Mouse (Mus musculus): ENCODE results near the gene Gad2. TPM values are rescaled to one million over a fixed set of nuclear protein-coding genes. Genes with fewer than 3 reads are reported as not detected.

The Gad2 gene
- polyA plus RNA-seq, 2 experiments, result not detected

- peak; percentile 17 to 42 (median 17) for DNase-seq (ENCODE audit: low read depth in 3 of 3, low spot score in 3 of 3)
Observed at GRCm38 (mm10) chr2:22721522-22722470, 99.8 kb downstream of the Gad2 start.

GRCm38 (mm10) chr2:22723927-22724534, 102.0 kb downstream of the Gad2 start:
- Histone ChIP-seq H3K27me3 (ENCODE audit: control insufficient read depth, insufficient read depth, low read length) (no peaks in the 10 kb centered on the region), H3K4me2 (ENCODE audit: low read depth) (no peak overlapping the region), H3K9me3 (ENCODE audit: control insufficient read depth, low read length) (no peaks in the 10 kb centered on the region), H3K36me3 (replicated peaks; ENCODE audit: control insufficient read depth, insufficient read depth, low read depth) (no peaks in the 10 kb centered on the region), H3K4me3 (ENCODE audit: insufficient read depth in 1 of 2, low read depth in 2 of 2, low read length in 2 of 2) (no peak overlapping the region), H3K27ac (no peak overlapping the region), H3K4me1 (replicated peaks; ENCODE audit: control insufficient read depth in 2 of 2, insufficient read depth in 2 of 2, low read length in 1 of 2) (no peaks in the 10 kb centered on the region), H3K9ac (replicated peaks) (no peak overlapping the region)
- ATAC-seq (ENCODE audit: insufficient read depth) (no peak), DNase-seq (ENCODE audit: low read depth in 3 of 3, low spot score in 3 of 3) (no peak)
- WGBS (ENCODE audit: insufficient replicate concordance), result 38% methylated on average over 3 of the region's 3 CpGs
- TF ChIP-seq EP300 (IDR thresholded peaks at IDR 0.05; ENCODE audit: low read depth) (no peak), CTCF (IDR thresholded peaks at IDR 0.05; ENCODE audit: low read depth) (no peak)

More at GRCm38 (mm10) chr2:22721522-22722470, 99.8 kb downstream of the Gad2 start:
- no peak for TF ChIP-seq EP300 (IDR thresholded peaks at IDR 0.05; ENCODE audit: low read depth)
- TF ChIP-seq CTCF (IDR thresholded peaks at IDR 0.05; ENCODE audit: low read depth), result peak; percentile 69
- H3K9ac ChIP-seq (replicated peaks), result no peak overlapping the region
- no peak overlapping the region for H3K27ac ChIP-seq
- no peaks in the 10 kb centered on the region for H3K27me3 ChIP-seq (ENCODE audit: control insufficient read depth, insufficient read depth, low read length)
- H3K9me3 ChIP-seq (ENCODE audit: control insufficient read depth, low read length), result no peaks in the 10 kb centered on the region
- no peaks in the 10 kb centered on the region for H3K36me3 ChIP-seq (replicated peaks; ENCODE audit: control insufficient read depth, insufficient read depth, low read depth)
- 0 out of 2 replicates have a peak, but pooled peaks have one; percentile 35 for ATAC-seq (ENCODE audit: insufficient read depth)
- 14% methylated on average over 8 of the region's 8 CpGs for WGBS (ENCODE audit: insufficient replicate concordance)
- no peak overlapping the region for H3K4me2 ChIP-seq (ENCODE audit: low read depth)
- no peak overlapping the region for H3K4me3 ChIP-seq (ENCODE audit: insufficient read depth in 1 of 2, low read depth in 2 of 2, low read length in 2 of 2)
- H3K4me1 ChIP-seq (replicated peaks; ENCODE audit: control insufficient read depth in 2 of 2, insufficient read depth in 2 of 2, low read length in 1 of 2), result no peaks in the 10 kb centered on the region

GRCm38 (mm10) chr2:22727113-22727512, 105.1 kb downstream of the Gad2 start:
- Histone ChIP-seq H3K27ac (no peak overlapping the region), H3K9me3 (ENCODE audit: control insufficient read depth, low read length) (no peaks in the 10 kb centered on the region), H3K9ac (replicated peaks) (no peak overlapping the region), H3K4me2 (ENCODE audit: low read depth) (no peak overlapping the region), H3K36me3 (replicated peaks; ENCODE audit: control insufficient read depth, insufficient read depth, low read depth) (no peaks in the 10 kb centered on the region), H3K4me1 (replicated peaks; ENCODE audit: control insufficient read depth in 2 of 2, insufficient read depth in 2 of 2, low read length in 1 of 2) (no peaks in the 10 kb centered on the region), H3K27me3 (ENCODE audit: control insufficient read depth, insufficient read depth, low read length) (no peaks in the 10 kb centered on the region), H3K4me3 (ENCODE audit: insufficient read depth in 1 of 2, low read depth in 2 of 2, low read length in 2 of 2) (no peak overlapping the region)
- no peak for TF ChIP-seq EP300 (IDR thresholded peaks at IDR 0.05; ENCODE audit: low read depth)
- TF ChIP-seq CTCF (IDR thresholded peaks at IDR 0.05; ENCODE audit: low read depth), result no peak
- DNase-seq (ENCODE audit: low read depth in 3 of 3, low spot score in 3 of 3) (no peak), ATAC-seq (ENCODE audit: insufficient read depth) (no peak)
- WGBS (ENCODE audit: insufficient replicate concordance), result 50% methylated on average over 1 of the region's 1 CpGs

GRCm38 (mm10) chr2:22736134-22736533, 114.1 kb downstream of the Gad2 start:
- no peak for ATAC-seq (ENCODE audit: insufficient read depth)
- 33% methylated on average over 2 of the region's 2 CpGs for WGBS (ENCODE audit: insufficient replicate concordance)

GRCm38 (mm10) chr2:22739369-22739768, 117.4 kb downstream of the Gad2 start:
- WGBS (ENCODE audit: insufficient replicate concordance), result 46% methylated on average over 1 of the region's 1 CpGs
- H3K9me3 ChIP-seq (ENCODE audit: control insufficient read depth, low read length), result no peaks in the 10 kb centered on the region
- ATAC-seq (ENCODE audit: insufficient read depth) (no peak), DNase-seq (ENCODE audit: low read depth in 3 of 3, low spot score in 3 of 3) (peak in 1 of 3 experiments; percentile 42)
- no peaks in the 10 kb centered on the region for H3K36me3 ChIP-seq (replicated peaks; ENCODE audit: control insufficient read depth, insufficient read depth, low read depth)
- H3K27ac ChIP-seq, result no peak overlapping the region
- no peaks in the 10 kb centered on the region for H3K27me3 ChIP-seq (ENCODE audit: control insufficient read depth, insufficient read depth, low read length)
- no peaks in the 10 kb centered on the region for H3K4me1 ChIP-seq (replicated peaks; ENCODE audit: control insufficient read depth in 2 of 2, insufficient read depth in 2 of 2, low read length in 1 of 2)
- H3K4me2 ChIP-seq (ENCODE audit: low read depth), result no peak overlapping the region
- no peak overlapping the region for H3K9ac ChIP-seq (replicated peaks)
- no peak overlapping the region for H3K4me3 ChIP-seq (ENCODE audit: insufficient read depth in 1 of 2, low read depth in 2 of 2, low read length in 2 of 2)
- TF ChIP-seq CTCF (IDR thresholded peaks at IDR 0.05; ENCODE audit: low read depth) (no peak), EP300 (IDR thresholded peaks at IDR 0.05; ENCODE audit: low read depth) (no peak)

More at GRCm38 (mm10) chr2:22736134-22736533, 114.1 kb downstream of the Gad2 start:
- Histone ChIP-seq H3K4me2 (ENCODE audit: low read depth) (no peak overlapping the region), H3K27ac (no peak overlapping the region), H3K36me3 (replicated peaks; ENCODE audit: control insufficient read depth, insufficient read depth, low read depth) (no peaks in the 10 kb centered on the region), H3K27me3 (ENCODE audit: control insufficient read depth, insufficient read depth, low read length) (no peaks in the 10 kb centered on the region), H3K4me1 (replicated peaks; ENCODE audit: control insufficient read depth in 2 of 2, insufficient read depth in 2 of 2, low read length in 1 of 2) (no peaks in the 10 kb centered on the region), H3K4me3 (ENCODE audit: insufficient read depth in 1 of 2, low read depth in 2 of 2, low read length in 2 of 2) (no peak overlapping the region), H3K9me3 (ENCODE audit: control insufficient read depth, low read length) (no peaks in the 10 kb centered on the region), H3K9ac (replicated peaks) (no peak overlapping the region)
- DNase-seq (ENCODE audit: low read depth in 3 of 3, low spot score in 3 of 3), result no peak
- TF ChIP-seq EP300 (IDR thresholded peaks at IDR 0.05; ENCODE audit: low read depth), result no peak
- TF ChIP-seq CTCF (IDR thresholded peaks at IDR 0.05; ENCODE audit: low read depth), result no peak

Measured in liver, embryonic 14.5 days (tissue).